Mouse (Mus musculus): Measurements from ENCODE around the gene Osbp. TPM values are rescaled to one million over a fixed set of nuclear protein-coding genes. Genes with fewer than 3 reads are reported as not detected.
"Not testable (repeated sequence)": the region's sequence is repeated elsewhere in the genome, so short reads cannot be mapped to it uniquely, and the experiment has no call there.

The Osbp gene
- total RNA-seq, 2 experiments from 2014 or later, result 57.0 to 60.8 TPM

DNA sequence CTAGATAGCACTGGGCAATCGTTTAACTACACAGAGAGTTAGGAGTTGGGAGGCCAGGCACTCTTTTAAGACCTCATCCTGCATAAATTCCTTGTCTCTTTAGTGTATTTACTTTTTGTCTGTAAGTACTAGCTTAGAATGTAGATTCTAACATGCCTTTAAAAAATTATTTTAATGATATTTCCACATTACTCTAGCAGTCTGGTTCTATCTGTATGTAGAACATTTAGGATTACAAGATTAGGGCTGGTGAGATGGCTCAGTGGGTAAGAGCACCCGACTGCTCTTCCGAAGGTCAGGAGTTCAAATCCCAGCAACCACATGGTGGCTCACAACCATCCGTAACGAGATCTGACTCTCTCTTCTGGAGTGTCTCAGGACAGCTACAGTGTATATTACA is 18.9 kb downstream of the Osbp start:
- DNase-seq; intact Hi-C loops (cut with DNase I): not testable (repeated sequence)

DNA sequence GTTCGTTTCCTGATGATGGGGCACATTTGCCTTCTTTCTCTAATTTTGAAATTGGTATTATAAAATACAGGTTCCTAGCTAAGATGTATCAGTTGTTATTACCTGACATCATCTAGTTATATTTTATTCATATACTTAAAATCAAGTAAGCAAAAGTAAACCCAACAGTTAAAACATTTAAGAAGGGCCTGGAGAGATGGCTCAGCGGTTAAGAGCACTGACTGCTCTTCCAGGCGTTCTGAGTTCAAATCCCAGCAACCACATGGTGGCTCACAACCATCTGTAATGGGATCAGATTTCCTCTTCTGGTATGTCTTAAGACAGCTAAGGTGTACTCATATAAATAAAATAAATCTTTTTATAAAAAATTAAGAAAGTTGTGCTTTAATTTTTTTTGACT is 22.1 kb downstream of the Osbp start:
- intact Hi-C loops (cut with DNase I), result no loop called here
- no peak for DNase-seq

DNA sequence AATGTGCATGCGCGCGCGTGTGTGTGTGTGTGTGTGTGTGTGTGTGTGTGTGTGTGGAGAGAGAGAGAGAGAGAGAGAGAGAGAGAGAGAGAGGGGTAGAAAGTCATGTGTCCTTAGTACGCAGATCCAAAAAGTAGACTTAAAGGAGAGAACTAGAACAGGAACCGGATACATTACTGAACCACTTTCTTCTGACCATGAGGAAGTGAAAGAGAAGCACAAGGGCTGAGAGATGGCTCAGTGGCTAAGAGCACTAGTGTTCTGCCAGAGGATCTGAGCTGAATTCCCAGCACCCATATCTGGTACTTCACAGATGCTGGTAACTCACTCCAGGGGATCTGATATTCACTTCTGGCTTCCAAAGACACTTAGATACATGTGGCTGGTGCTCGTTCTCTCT is 23.6 kb downstream of the Osbp start:
- intact Hi-C loops (cut with DNase I), result no loop called here
- no peak for DNase-seq

DNA sequence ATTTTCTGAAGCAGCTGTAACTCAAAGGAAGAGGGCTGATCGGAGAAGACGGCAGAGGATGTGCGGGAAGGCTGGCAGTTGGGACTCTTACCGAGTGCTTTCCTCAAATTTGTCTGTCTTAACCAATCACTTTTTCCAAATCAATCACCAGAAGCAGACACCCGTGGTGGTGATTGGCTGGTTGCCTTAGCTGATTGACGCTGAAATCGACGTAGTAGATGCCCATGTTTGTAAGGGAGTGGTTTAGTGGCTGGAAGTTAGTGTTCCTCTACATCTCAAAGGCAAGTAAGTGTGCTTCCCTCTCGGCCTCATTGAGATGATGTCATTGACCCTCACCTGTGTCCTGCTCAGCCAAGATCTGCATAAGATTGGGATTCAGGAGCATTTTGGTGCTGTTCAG is 26.3 kb downstream of the Osbp start:
- no peak for DNase-seq
- intact Hi-C loops (cut with DNase I), result no loop called here

DNA sequence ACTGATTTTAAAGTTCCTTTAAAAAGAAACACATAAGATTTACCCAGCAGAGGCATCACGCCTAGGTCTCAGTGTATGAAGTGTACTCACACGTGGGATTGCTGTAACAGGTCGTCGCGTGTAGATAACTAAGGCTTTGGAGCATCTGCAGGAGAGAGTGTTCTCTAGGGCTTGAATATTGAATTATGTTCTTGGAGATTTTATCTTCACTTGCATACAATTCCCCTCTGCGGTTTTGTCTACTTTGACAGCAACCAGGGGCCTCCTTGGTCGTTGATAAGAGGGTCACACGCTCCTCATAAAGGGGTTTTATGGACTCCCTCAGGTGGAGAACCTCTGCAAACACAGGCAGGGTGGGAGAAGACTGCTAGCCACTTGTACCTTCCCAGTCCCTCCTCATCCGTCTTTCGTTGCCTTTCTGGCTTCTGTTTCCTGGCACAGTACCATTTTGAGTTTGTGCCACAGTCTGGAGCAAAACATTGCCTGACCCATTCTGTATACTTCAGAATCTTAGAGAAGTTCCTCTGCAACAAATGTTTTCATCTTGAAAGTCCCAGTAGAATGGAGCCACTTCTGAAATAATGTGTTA is 26.8 kb downstream of the Osbp start:
- intact Hi-C loops (cut with DNase I), result no loop called here
- DNase-seq, result no peak

DNA sequence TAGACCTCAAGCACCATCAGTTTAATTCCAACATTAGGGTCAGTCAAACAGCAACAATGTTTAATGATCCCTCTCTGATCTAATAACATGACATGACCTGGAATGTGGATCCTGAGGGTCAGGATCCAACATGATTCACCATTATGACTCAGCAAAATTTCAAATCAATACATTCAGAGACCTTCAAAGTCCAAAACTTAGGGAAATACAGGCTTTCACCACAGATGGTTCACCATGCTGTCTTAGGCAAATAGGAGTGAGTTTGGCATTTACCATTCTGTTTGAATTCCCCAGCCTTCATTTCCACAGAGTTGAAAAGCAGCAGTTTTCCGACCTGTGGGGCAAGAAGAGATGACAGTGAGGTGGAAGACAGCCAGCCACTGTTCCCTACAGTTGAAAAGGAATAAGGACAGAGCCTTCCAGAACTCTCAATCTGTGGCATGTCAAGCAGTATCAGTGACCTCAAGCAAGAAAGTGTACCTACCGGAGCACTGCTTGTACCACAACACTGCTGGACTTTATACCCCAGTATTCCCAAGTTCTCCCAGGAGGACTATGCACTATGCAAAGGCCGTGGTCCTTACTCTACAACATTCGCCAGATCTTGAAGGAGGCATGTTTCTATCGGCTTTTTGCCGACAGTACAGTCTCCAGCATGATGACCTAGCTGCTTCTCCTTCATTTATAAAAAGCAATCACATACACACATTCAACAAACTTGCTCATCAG is 29.1 kb downstream of the Osbp start:
- intact Hi-C loops (cut with DNase I), result no loop called here

DNA sequence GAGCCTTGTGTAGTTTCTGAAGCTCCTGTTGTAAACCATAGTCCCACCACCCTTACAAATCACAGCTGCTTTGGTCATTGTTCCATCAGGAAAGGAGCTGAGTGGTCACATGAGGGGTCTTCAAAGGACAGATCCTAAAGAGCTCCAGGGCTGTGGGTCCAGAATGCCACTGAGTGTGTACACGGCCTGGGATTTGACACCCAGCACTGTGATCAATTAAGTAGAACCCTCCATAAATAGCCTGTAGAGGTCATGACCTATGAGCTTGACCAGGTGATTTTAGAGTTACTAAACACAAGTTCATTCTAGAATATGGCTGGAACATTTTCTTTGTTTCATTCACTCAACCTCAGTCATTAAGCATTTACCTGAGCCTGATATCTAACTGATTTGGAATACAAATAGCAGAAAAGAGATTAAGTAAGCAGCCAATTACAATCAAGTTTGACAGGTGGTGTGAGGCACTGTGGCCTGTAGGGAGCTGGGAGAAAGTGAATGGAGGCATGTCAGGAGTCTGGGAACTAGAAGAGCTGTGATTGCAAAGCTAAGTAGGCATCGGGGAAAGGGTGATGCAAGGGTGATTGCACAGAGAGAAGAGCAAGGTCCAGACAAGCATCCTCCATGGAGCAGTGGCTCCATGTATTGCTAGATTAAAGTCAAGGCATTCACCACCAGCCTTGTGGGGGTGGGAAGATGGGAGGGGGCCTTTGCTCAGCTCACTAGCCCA is 30.1 kb downstream of the Osbp start:
- intact Hi-C loops (cut with DNase I), result no loop called here
- DNase-seq, result no peak

More for the DNA sequence above, 29.1 kb downstream of the Osbp start:
- no peak for DNase-seq

DNA sequence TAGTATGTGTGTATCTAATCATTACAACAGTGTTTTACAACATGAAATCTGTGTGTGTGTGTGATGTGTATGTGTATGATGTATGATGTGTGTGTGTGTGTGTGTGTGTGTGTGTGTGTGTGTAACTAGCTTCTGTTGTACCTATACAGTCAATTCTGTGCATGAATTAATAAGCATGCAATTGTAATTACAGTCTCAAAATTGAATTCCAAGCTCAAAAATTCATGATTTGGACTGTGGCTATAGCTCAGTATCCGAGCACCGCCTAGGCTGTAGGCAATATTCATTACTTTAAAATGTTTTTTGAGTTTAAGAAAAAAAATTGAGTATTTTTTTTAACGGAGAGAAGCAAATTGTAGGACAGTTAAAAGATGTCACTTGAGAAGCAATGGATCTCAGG is 35.9 kb downstream of the Osbp start:
- no peak for DNase-seq
- intact Hi-C loops (cut with DNase I), result no loop called here

DNA sequence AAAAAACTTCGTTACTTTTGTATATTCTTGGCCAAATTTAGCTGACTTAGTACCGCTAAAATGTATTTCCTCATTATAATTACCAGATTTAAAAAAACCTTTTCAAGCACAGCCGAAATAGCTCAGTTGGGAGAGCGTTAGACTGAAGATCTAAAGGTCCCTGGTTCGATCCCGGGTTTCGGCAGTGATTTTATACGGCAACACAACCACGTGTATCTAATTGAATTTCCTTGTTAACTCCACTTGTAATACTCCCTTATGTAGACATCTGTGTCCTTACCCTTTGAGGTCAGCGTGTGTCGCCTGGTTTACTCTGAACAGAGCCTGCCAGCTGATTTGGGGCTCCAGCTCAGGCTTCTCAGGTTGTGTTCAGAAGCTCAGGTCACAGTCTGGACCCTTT is 36.4 kb downstream of the Osbp start:
- intact Hi-C loops (cut with DNase I), result no loop called here
- DNase-seq, result peak; percentile 29 to 34

DNA sequence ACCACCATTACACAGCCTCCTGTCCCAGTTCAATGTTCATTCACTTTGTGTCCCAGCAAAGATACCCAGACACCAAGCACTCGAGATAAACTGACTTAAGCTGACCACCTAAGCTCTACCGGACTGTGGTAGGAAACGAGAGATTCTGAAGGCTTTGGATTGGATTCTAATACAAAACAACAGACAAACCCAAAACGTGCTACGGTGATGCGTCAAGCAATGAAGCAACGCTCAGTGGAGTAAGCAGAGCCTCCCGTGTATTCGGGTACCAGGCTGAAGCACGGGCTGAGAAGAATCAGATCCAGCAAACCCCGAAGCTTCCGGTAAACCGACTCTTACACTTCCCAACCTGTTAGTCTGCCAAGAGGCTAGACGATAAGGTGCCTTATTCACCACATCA is 37.0 kb downstream of the Osbp start:
- intact Hi-C loops (cut with DNase I), result no loop called here

DNA sequence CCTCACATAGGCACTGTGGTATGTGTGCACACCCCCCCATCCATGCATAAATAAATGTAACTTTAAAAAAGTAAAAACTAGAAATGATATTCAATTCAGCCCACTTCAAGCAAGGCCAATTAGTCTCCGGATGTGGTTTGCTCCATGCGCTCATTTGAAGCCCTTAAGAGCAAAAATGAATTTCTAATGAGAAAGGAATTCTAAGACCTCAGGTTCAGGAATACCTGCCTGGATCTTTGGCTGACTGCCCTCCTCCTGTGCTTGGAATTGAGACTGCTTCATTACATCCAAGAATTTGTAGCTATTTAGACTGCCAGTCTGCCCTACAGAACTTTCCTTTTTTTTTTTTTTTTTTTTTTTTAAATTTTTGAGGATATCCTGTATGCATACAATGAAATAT is 37.8 kb downstream of the Osbp start:
- intact Hi-C loops (cut with DNase I), result no loop called here
- no peak for DNase-seq

More for the DNA sequence above, 37.0 kb downstream of the Osbp start:
- DNase-seq, result no peak

DNA sequence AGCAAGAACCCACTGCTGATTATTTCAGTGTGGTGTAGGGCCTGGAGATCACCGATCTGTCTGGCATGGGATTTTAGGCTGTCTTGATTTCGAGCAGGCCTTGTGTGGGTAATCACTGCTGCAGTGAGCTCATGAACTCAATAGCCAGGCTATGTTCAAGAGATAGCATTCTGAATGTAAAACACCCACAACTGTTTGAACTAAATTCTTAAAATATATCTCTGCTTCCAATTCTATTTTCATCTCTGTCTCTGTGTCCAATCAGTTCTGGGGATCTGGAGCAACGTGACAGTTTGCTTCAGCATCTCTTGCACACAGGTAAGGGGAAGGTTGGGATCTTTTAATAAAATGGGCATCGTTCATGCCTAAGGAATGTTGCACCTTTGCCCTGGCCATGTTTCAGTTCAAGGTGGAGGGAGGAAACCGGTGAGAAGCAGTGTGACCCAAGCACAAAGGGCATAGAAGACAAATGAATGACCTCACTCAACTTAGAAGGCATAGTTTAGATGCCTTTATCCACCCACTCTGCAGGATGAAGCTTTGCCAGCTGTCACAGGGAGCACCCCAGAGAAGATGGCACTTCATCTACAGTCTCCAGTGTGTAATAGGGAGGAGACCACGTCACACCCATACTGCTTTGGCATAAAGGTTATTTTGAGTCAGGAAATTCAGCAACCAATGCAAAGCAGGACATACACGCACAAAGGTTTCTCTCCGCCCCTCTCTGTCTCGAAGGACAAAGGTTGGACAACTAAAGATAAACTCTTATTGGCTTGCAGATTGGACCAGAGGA is 38.7 kb downstream of the Osbp start:
- intact Hi-C loops (cut with DNase I), result loop anchor here (5.0 kb wide), 1 partner anchor 37 kb away; the partner anchor contains the start of gene Osbp

DNA sequence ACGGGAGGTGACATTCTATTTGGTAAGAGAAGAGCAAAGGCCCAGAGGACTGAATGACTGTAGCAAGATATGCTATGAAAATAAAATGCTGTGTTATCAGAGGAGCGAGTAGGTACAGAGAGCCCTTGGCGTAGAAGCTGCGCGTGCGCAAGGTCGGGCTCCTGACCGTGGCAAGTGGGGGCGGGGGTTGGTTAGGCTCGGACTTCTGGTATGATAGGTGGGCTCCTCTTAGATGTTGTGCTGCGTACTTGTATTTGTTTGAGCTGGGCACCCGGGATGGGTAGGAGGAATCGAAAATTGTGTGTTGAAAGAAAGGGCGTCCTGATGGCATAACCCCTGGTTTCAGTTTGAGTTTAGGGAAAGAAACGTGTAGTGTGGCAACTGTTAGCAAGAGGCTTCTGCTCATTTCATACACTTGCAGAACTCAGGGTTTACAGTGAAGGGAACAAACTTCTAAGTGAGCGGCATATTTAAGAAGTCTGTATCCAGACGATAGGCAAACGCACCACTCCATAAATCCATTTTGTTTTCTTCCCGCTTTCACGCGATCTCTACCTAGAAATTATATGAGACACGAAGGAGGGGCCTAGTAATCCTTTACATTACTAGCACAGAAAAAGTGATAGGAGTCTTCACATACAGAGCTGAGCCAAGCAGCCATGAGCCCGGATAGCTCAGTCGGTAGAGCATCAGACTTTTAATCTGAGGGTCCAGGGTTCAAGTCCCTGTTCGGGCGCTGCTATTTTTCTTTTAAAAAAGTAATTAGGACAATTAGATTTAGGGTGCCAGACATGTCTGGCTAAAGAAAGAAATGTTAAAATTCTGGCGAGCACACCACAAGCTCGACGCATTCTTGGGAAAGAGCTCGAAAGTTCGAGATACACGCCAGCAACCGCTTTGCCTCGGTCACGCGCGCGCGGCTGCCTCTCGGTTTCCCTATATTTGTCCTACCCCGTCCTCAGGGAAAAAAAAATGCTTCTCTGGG is 39.9 kb downstream of the Osbp start:
- intact Hi-C loops (cut with DNase I), result loop anchor here (5.0 kb wide), 1 partner anchor 38 kb away; the partner anchor contains the start of gene Osbp
- peak; percentile 76 to 77 for DNase-seq

More for the DNA sequence above, 38.7 kb downstream of the Osbp start:
- no peak for DNase-seq

DNA sequence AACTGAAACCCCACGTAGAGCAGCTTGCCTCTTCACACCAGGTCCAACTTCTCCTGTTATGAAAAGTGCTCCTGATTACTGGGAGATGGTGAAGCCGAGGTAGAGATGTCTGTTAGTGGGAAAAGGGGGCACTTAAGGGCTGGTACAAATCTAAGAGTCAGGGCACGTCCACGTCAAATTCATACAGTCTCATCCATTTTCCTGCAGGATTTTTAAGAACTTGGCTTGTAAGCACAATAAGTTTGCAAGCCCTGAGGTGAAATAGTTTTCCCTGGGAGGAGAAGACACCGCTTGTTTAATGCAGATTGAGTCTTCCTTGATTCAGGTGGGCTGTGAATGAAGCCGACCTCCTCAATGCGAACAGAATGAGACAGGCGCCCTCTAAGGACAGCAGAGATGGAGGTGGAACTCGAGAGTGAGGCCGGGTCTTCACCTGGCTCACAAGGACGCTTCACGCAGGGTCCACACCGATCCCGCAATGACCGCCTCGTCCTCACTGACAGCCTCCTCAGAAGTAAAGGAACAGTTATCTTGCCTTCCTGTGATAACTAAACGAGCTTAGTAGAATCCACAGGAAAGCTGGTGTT is 40.7 kb downstream of the Osbp start:
- no peak for DNase-seq
- intact Hi-C loops (cut with DNase I), result loop anchor here (5.0 kb wide), 1 partner anchor 39 kb away; the partner anchor contains the start of gene Osbp

DNA sequence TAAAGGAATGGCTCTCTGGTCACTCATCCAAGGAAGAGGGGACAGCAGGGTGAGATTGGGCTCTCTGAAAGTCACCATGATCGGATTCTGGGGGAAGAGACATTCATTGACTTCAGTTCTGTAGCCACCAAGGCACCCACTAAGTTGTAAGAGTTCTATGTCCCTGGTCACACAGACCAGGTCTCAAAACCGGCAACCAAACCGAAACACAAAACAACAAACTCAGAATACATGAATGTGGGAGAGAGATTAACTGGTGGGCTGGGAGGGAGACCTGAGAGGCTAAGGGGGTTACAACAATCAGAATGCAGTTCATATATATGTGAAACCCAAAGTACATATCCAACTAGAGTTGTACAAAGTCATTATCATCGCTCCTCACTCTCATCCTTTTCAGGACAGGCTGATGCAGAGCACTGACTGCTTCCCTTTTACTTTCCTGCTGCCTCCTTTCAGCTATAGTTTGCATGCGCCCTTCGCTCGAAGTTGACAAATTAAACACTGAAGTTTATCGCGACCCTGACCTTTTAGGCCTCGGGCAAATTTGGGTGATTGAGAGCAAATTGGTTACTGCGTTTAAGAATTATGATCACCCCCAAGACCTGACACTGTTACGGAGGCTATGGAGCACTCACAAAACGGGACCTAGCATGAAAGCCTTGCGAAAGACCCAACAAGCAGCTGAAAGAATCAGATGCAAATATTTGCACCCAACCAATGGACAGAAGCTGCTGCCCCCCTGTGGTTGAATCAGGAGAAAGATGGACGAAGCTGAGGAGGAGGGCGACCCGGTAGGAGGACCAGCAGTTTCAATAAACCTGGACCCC is 41.6 kb downstream of the Osbp start:
- intact Hi-C loops (cut with DNase I), result loop anchor here (5.0 kb wide), 1 partner anchor 40 kb away; the partner anchor contains the start of gene Osbp
- peak in 1 of 2 experiments; percentile 24 for DNase-seq

DNA sequence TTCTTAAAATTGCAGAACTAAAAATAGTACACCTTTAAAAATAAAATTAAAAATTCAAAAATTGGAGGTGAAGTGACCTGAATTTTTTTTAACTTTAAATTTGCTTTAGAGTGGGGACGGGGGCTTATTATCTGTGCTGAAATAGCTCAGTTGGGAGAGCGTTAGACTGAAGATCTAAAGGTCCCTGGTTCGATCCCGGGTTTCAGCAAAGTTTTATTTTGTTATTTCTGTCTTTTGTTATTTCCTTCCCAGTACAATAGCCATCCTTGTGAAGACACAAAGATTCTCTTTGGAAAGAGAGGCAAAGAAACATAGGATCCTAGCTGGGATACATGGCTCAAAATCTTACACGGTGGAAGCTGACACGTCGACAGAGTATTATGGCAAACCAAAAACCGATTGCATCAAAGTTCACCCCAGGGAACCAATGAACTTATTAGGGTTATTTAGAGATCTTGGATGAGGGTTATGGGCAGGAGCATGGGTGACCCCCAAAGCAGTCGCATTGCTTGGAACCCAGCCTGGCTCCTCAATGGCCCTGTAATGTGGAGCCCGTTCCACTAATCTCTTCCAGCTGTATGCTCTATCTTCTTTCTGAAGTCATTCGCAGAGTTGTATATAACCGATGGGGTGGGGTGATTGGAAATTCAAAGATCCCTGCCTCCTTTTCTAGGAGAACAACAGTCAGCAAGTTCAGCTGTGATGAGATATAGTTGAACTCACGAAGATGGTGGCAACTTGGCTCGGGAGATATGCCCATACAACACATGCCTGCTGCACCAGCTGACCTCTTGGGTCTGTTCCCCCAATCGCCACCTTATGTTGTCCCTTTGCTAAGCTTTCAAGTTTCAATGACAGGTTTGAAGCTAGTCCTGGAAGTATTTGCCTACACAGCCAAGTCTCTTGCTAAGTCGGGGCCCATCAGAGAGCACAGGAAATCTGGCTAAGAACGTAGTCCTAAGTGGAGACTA is 43.0 kb downstream of the Osbp start:
- DNase-seq, result no peak
- intact Hi-C loops (cut with DNase I), result loop anchor here (5.0 kb wide), 1 partner anchor 41 kb away; the partner anchor contains the start of gene Osbp

Measured in gastrocnemius, postnatal 36 days (tissue).